Mouse (Mus musculus): ENCODE results near the gene Klc1.
"Not testable (repeated sequence)": the region's sequence is repeated elsewhere in the genome, so short reads cannot be mapped to it uniquely, and the experiment has no call there.

Klc1 gene

GRCm38 (mm10) chr12:111758381-111759175, at the start of gene Klc1:
Gene Klc1 (plus strand): TSS chr12:111758849.
- DNase-seq (ENCODE audit: low spot score), result peak; percentile 71

GRCm38 (mm10) chr12:111710091-111710490, 48.6 kb upstream of the Klc1 start:
- DNase-seq (ENCODE audit: low spot score), result no peak

- DNase-seq (ENCODE audit: low spot score), result peak; percentile 37
These were observed 46.2 kb upstream of the Klc1 start for GRCm38 (mm10) chr12:111712476-111712875.

- DNase-seq (ENCODE audit: low spot score), result peak; percentile 88
These were observed 45.5 kb upstream of the Klc1 start, which contains the start of the genes Bag5 and Apopt1 for GRCm38 (mm10) chr12:111713004-111713651. Gene Bag5 (minus strand): TSS chr12:111713257. Gene Apopt1 (plus strand): TSS chr12:111713261.

DNA sequence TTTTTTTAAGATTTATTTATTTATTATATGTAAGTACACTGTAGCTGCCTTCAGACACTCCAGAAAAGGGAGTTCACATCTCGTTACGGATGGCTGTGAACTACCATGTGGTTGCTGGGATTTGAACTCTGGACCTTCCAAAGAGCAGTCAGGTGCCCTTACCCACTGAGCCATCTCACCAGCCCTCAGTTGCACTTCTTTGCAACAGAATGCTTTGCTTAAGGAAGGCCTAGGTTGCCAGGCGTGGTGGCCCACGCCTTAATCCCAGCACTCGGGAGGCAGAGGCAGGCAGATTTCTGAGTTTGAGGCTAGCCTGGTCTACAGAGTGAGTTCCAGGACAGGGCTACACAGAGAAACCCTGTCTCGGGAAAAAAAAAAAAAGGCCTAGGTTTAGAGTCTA, 44.8 kb upstream of the Klc1 start:
- DNase-seq (ENCODE audit: low spot score), result not testable (repeated sequence)

GRCm38 (mm10) chr12:111716505-111716904, 42.1 kb upstream of the Klc1 start:
- DNase-seq (ENCODE audit: low spot score), result no peak

DNA sequence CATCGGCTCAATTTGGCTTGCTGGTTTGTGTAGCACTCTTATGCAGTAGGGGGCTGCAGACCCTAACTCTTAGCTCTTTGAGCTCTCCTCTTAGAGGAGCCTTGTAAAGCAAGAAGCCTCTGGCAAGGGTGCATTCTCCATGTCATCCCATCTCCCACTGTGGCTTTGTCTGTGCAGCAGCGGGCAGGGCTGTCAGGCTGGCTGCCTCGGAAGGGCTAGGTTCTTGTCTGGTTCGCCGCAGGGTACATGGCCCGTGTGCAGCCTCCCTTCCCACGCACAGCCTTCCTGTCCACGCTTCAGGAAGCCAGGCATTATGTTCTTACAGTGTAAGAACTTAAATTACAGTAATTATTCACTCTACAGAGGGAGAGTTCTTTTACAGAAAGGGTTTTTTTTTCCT, 40.0 kb upstream of the Klc1 start:
- no peak for DNase-seq (ENCODE audit: low spot score)

DNA sequence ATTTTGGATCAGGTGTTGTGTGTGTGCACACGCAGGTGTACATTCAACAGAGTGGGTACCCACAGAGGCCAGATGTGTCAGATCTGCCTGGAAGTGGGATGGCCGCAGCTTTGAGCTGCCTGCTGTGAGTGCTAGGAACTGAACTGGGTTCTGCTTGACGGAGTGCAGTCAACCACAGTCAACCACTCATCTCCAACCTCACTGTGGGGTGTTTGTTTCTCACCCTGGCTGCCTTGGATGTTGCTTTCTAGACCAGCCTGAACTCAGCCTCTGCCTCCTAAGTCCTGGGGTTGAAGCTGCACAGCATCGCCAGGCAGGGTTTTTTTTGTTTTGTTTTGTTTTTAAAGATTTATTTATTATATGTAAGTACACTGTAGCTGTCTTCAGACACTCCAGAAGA, 38.4 kb upstream of the Klc1 start:
- no peak for DNase-seq (ENCODE audit: low spot score)

DNA sequence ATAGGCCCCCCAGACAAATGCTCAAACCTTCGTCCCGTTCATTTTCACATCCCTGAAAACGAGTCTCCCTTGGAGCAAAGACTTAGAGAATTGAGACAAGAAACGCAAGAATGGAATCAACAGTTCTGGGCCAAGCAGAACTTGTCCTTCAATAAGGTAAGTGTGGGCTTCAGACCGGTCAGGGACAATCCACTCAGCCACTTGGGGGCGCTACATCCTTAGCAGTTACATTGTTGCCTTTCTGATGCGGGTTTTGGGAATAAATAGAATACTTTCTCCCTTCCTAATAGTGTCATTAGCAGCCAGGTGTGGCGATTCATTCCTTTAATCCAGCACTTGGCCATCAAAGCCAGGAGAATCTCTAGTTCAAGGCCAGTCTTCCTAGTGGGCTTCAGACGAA, 36.0 kb upstream of the Klc1 start:
- DNase-seq (ENCODE audit: low spot score), result no peak

GRCm38 (mm10) chr12:111724638-111725337, 33.9 kb upstream of the Klc1 start:
- no peak for DNase-seq (ENCODE audit: low spot score)

DNA sequence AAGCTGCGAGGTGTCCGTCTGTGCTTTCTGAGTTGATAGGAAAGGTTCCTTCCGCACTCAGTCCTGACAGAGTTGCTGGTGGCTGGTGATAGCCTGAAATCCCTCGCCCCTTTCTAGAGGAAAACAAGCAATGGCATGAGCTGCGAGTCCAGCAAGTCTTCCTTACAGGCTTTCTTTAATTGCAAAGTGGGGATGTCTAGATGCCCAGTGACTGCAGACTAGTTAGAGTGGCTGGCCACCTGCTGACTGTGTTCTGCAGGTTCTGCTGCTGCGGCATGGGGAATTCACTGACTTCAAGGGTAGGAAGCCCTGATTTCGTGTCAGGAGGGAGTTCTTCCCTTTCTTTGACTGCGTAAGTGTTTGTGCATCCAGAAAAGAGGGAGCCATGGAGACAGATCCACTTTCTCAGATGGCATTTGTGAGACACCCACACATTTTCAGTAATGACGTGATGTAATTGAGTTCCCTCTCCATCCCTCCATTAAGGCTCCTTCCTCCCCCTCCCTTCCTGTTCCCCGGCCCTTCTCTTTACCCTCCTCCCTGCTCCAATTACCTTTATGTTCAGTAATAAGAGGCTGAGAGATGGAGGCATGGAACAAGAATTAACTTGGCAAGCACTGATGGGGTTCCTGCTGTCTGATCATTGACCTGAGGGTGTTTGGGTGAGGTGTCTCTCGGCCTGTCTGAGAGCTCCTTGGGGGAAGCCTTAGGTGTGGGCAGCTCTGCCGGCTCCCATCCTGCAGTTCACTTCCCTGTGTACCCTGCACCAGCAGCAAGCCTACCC, 33.1 kb upstream of the Klc1 start:
- no peak for DNase-seq (ENCODE audit: low spot score)

DNA sequence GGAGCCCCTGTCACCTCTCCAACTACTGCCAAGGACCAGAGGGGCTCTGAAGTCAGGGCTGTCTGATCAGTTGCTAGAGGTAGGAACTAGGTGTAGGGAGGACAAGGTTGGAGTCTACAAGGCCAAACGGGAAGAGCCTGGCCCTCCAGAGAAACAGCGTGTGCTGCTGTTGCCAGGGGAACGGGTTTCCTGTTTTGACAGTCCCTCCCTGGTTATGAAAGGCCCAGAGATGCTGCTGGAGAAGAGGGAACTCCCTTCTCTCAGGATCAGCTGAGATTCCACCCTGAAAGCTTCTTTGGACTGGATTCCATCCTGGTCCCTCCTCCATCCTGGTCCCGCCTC, 32.6 kb upstream of the Klc1 start:
- no peak for DNase-seq (ENCODE audit: low spot score)

- no peak for DNase-seq (ENCODE audit: low spot score)
These were observed 30.7 kb upstream of the Klc1 start for GRCm38 (mm10) chr12:111727956-111728355.

DNA sequence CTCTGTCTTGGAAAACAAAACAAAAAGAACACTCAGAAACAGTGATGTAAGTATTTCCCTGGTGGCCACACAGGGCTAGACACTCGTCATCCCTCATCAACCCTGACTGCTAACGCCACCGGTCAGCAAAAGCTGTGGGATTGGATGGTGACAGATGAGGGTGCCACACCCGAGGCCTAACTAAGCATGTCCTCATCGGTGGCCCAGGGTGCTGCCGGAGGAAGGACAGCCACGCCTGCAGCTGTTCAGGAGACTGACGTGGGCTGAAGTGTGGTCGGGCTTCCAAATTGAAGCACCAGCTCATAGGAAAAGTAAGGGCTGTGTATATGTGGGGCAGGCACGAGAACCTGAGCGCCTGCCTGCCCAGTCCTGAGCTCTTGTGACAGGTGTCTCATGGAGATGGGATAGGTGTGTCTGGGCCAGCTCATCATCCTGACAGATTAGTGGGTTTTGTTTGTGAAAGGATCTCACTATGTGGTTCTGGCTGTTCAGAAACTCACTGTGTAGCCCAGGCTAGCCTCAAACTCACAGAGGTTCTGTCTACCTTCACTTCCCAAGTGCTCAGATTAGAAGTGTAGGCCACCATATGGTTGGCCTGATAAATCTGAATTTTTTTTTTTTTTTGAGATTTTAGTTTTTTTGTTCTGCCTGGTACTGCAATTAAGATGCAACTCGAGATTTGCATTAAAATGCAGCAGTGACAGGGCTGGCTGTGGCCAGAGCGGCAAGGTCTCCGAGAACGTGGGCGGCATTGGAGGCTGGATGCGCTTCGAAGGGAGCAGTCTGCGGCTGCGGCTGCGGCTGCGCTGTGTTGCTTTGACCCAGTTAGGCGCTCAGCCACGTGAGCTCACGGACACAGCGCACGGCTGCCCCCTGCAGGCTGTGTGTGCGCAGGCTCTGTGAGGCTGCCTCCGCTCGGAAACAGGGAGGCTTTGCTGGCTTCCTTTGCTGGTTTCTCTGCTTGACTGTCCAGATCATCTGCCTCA, 26.5 kb upstream of the Klc1 start:
- DNase-seq (ENCODE audit: low spot score), result peak; percentile 75

DNA sequence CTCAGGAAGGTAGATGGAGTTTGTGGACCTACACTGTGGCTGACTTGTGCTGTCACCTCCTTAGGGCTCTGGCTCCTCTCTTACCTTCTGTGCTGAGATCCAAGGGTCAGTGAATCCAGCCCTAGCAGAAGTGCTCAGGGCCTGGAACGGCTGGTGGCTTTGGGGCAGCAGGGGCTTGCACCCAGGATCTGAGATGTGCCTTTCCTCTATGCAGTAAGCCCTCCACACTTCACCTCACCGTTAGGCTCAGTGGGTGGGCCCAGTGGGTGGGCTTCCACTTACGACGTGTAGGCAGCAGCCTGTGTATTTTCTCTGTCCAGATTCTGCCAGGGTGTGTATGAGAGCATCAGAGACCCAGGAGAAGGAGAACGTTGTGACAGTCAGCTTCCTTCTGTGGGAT, 25.7 kb upstream of the Klc1 start:
- DNase-seq (ENCODE audit: low spot score), result no peak

GRCm38 (mm10) chr12:111734912-111735311, 23.7 kb upstream of the Klc1 start:
- no peak for DNase-seq (ENCODE audit: low spot score)

DNA sequence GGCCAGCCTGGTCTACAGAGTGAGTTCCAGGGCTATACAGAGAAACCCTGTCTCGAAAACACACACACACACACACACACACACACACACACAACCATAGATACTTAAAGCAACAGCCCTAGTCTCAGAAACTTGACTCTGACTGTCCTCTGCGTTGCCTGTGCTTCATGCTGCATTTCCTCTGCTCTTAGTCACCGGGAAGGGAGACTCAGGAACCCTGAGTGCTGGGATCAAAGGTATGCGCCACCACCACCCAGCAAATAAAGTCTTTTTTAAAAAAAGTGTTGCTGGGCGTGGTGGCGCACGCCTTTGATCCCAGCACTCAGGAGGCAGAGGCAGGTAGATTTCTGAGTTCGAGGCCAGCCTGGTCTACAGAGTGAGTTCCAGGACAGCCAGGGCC, 22.0 kb upstream of the Klc1 start:
- DNase-seq (ENCODE audit: low spot score), result not testable (repeated sequence)

DNA sequence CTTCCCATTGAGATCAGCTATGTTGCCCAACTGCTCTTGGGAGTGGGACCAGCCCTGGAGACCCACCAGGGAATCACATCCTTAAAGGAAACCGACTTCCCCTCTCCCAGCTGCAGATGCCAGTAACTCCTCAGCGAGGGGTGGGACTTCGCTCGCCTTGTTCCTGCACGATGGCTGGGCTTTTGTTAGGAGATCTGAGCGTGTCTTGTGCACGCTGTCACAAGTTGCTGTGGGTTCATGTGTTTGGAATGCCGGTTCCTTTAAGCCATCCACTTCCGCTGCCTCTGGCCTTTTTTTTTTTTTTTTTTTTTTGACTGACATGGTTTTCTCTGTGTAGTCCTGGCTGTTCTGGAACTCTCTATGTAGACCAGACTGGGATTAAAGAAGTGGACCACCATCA, 21.3 kb upstream of the Klc1 start:
- no peak for DNase-seq (ENCODE audit: low spot score)

- DNase-seq (ENCODE audit: low spot score), result no peak
These were observed 19.9 kb upstream of the Klc1 start for GRCm38 (mm10) chr12:111738754-111739153.

DNA sequence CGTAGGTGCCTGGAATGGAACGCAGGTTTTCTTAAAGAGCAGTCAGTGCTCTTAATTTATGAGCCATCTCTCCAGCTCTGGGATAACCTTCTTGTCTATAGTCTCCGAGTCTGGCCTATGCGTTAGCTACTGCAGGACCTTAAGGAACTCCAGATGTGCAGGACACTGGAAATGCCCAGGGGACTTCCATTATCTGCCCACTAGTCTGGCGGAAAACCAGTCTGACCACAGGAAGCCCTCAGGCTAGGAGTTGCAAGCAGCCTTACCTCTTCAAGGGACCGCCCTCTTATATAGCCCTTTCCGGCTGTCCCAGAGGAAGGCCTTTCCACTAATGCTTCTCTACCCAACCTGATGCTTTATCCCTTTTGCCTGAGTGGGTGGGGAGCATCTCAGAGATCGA, 17.3 kb upstream of the Klc1 start:
- DNase-seq (ENCODE audit: low spot score), result no peak

DNA sequence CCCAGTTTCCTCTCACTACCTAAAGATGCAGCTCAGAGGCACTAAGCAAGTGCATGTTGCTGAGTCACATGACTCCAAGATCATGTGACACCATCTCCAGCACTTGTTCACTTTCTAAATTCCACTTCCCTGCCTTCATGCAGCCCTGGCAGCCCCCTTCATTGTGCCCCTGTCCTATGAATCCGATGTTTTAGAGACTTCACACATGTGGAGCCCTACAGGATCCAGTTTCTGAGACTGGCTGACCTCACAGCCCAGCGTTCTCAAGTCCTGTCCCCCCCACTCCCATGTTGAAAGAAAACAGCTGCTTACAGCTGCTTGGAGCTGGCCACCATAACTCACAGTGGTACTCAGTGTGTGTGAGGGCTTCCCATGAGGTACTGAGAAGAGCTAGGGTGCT, 15.2 kb upstream of the Klc1 start:
- DNase-seq (ENCODE audit: low spot score), result no peak

Data from yolk sac, embryonic 10.5 days (tissue).